Mouse (Mus musculus): ENCODE measurements at regions not wholly inside any gene's neighbourhood (a gene's known extent, or its start where the extent isn't known, plus 50 kb on each side); places are given as distances from the start of the nearest gene placed in this dataset.
A peak's percentile ranks its signal among the peaks of the same experiment; 100 is the strongest.
"Not testable (repeated sequence)": the region's sequence is repeated elsewhere in the genome, so short reads cannot be mapped to it uniquely, and the experiment has no call there.

DNA sequence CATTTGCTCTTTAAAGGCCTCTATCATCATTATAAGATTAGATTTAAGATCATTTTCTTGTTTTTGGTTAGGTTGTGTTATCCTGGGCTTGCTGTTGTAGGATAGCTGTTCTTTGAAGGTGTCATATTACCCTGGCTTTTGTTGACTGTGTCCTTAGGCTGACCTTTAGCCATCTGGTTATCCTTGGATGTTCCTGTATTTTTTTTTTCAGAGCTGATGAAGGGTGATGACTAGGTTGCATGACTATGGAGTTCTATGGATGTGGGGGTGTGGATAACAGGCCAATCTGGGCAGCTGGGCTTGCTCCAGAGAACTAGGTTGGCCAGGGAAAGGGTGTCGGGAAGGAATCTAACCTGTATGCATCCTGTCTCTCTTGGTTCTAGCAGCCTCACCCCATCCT is 74.2 kb downstream of the Dmrta1 start:
- Histone ChIP-seq H3K36me3 (replicated peaks; ENCODE audit: control insufficient read depth, insufficient read depth, low read depth) (no peaks in the 10 kb centered on the region), H3K9me3 (ENCODE audit: control insufficient read depth, low read length) (no peaks in the 10 kb centered on the region), H3K4me3 (ENCODE audit: insufficient read depth in 1 of 2, low read depth in 2 of 2, low read length in 2 of 2) (no peak overlapping the region), H3K27me3 (ENCODE audit: control insufficient read depth, insufficient read depth, low read length) (no peaks in the 10 kb centered on the region), H3K27ac (no peak overlapping the region), H3K4me2 (ENCODE audit: low read depth) (no peak overlapping the region), H3K4me1 (replicated peaks; ENCODE audit: control insufficient read depth in 2 of 2, insufficient read depth in 2 of 2, low read length in 1 of 2) (no peaks in the 10 kb centered on the region), H3K9ac (replicated peaks) (no peak overlapping the region)
- DNase-seq (ENCODE audit: low read depth in 3 of 3, low spot score in 3 of 3) (no peak), ATAC-seq (ENCODE audit: insufficient read depth) (no peak)
- TF ChIP-seq EP300 (IDR thresholded peaks at IDR 0.05; ENCODE audit: low read depth): no peak
- TF ChIP-seq CTCF (IDR thresholded peaks at IDR 0.05; ENCODE audit: low read depth): no peak
- WGBS (ENCODE audit: insufficient replicate concordance): 56% methylated on average over 1 of the region's 1 CpGs

- no peaks in the 10 kb centered on the region for H3K9me3 ChIP-seq (ENCODE audit: control insufficient read depth, low read length)
- H3K36me3 ChIP-seq (replicated peaks; ENCODE audit: control insufficient read depth, insufficient read depth, low read depth): no peaks in the 10 kb centered on the region
- H3K27me3 ChIP-seq (ENCODE audit: control insufficient read depth, insufficient read depth, low read length): no peaks in the 10 kb centered on the region
- TF ChIP-seq CTCF (IDR thresholded peaks at IDR 0.05; ENCODE audit: low read depth) (no peak), EP300 (IDR thresholded peaks at IDR 0.05; ENCODE audit: low read depth) (no peak)
- H3K9ac ChIP-seq (replicated peaks): no peak overlapping the region
- H3K27ac ChIP-seq: no peak overlapping the region
- no peaks in the 10 kb centered on the region for H3K4me1 ChIP-seq (replicated peaks; ENCODE audit: control insufficient read depth in 2 of 2, insufficient read depth in 2 of 2, low read length in 1 of 2)
- ATAC-seq (ENCODE audit: insufficient read depth) (no peak), DNase-seq (ENCODE audit: low read depth in 3 of 3, low spot score in 3 of 3) (no peak)
- WGBS (ENCODE audit: insufficient replicate concordance): 53% methylated on average over 10 of the region's 10 CpGs
- no peak overlapping the region for H3K4me3 ChIP-seq (ENCODE audit: insufficient read depth in 1 of 2, low read depth in 2 of 2, low read length in 2 of 2)
- no peak overlapping the region for H3K4me2 ChIP-seq (ENCODE audit: low read depth)
Observed at GRCm38 (mm10) chr4:89776269-89776668, 97.0 kb downstream of the Dmrta1 start.

DNA sequence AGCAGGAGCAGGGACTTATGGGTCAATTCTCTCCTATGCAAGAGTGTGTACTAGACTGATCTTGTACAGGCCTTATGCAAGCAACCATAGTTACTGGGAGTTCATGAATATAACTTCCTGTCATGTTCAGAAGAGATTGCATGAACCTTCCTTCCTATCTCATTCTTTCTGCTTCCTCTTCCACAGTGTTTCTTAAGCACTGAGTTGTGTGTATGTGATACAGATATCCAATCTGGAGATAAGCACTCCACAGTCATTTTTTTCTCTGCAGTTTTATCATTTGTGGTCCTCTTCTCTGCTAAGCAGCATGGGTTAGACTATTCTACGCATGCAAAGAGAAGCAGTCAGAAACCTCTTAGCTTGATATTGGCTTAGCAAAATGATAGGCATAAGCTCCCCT is 102.3 kb downstream of the Dmrta1 start:
- TF ChIP-seq CTCF (IDR thresholded peaks at IDR 0.05; ENCODE audit: low read depth): no peak
- no peak for TF ChIP-seq EP300 (IDR thresholded peaks at IDR 0.05; ENCODE audit: low read depth)
- Histone ChIP-seq H3K4me2 (ENCODE audit: low read depth) (no peak overlapping the region), H3K4me1 (replicated peaks; ENCODE audit: control insufficient read depth in 2 of 2, insufficient read depth in 2 of 2, low read length in 1 of 2) (no peaks in the 10 kb centered on the region), H3K9me3 (ENCODE audit: control insufficient read depth, low read length) (no peaks in the 10 kb centered on the region), H3K27me3 (ENCODE audit: control insufficient read depth, insufficient read depth, low read length) (no peaks in the 10 kb centered on the region), H3K27ac (no peak overlapping the region), H3K4me3 (ENCODE audit: insufficient read depth in 1 of 2, low read depth in 2 of 2, low read length in 2 of 2) (no peak overlapping the region), H3K9ac (replicated peaks) (no peak overlapping the region), H3K36me3 (replicated peaks; ENCODE audit: control insufficient read depth, insufficient read depth, low read depth) (no peaks in the 10 kb centered on the region)
- no peak for ATAC-seq (ENCODE audit: insufficient read depth)
- no peak for DNase-seq (ENCODE audit: low read depth in 3 of 3, low spot score in 3 of 3)
- 50% methylated on average over 1 of the region's 1 CpGs for WGBS (ENCODE audit: insufficient replicate concordance)

DNA sequence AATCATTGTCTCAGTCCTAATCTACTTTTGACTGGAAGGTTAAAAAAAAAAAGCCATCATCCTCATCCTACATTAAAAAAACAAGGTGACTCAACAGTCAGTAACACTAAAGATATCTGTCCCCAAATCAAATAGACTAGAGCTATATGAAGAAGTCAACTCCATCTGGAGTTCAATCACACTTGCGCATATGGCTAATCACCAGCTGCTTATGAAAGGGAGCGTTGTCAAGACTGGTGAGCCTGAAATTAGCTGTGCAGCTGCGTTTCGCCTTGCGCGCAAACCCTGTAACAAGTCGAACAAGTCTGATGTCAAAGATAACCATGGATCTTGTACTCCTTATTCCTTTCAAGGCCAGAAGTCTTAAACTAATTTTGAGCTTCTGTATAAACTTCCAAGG is 137.6 kb downstream of the Dmrta1 start:
- WGBS (ENCODE audit: insufficient replicate concordance): 82% methylated on average over 7 of the region's 7 CpGs
- no peak overlapping the region for H3K9ac ChIP-seq (replicated peaks)

DNA sequence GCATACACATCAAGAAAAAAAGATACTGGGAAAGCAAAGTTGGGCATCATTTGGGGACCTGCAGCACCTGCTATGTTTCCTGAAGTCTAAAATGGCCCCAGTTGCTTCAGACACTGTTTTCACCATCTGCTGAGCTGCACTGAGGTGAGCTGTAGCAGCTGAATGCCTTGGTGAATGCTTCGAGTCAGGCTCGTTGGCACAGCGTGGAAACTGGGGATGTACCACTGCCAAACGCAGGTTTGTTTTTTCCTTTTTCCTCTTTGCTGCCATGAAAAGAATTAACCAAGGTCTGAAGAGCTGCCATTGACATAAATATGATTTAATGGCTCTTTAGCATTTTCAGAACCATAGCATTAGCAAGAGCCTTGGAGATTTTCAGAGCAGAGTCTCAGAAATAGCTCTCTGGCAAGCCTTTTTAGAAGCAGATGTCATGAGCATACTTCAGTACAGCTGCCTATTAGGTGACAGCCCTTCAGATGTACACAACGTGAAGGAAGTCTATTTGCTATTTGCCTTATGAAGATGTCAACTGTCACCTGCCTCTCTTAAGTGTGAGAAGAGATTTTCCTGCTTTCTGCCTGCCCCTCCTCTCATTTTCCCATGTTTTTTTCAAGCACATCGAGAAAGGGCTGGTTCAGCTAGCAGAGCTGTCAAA is 155.4 kb downstream of the Dmrta1 start:
- H3K4me3 ChIP-seq (ENCODE audit: insufficient read depth in 1 of 2, low read depth in 2 of 2, low read length in 2 of 2): no peak overlapping the region
- 51% methylated on average over 6 of the region's 6 CpGs for WGBS (ENCODE audit: insufficient replicate concordance)
- DNase-seq (ENCODE audit: low read depth in 3 of 3, low spot score in 3 of 3) (no peak), ATAC-seq (ENCODE audit: insufficient read depth) (no peak)
- H3K4me2 ChIP-seq (ENCODE audit: low read depth): no peak overlapping the region
- H3K9me3 ChIP-seq (ENCODE audit: control insufficient read depth, low read length): no peaks in the 10 kb centered on the region
- no peaks in the 10 kb centered on the region for H3K27me3 ChIP-seq (ENCODE audit: control insufficient read depth, insufficient read depth, low read length)
- TF ChIP-seq EP300 (IDR thresholded peaks at IDR 0.05; ENCODE audit: low read depth) (no peak), CTCF (IDR thresholded peaks at IDR 0.05; ENCODE audit: low read depth) (no peak)
- H3K36me3 ChIP-seq (replicated peaks; ENCODE audit: control insufficient read depth, insufficient read depth, low read depth): no peaks in the 10 kb centered on the region
- no peak overlapping the region for H3K9ac ChIP-seq (replicated peaks)
- no peak overlapping the region for H3K27ac ChIP-seq
- no peaks in the 10 kb centered on the region for H3K4me1 ChIP-seq (replicated peaks; ENCODE audit: control insufficient read depth in 2 of 2, insufficient read depth in 2 of 2, low read length in 1 of 2)

More for the DNA sequence above, 137.6 kb downstream of the Dmrta1 start:
- DNase-seq (ENCODE audit: low read depth in 3 of 3, low spot score in 3 of 3): no peak
- Histone ChIP-seq H3K36me3 (replicated peaks; ENCODE audit: control insufficient read depth, insufficient read depth, low read depth) (no peaks in the 10 kb centered on the region), H3K9me3 (ENCODE audit: control insufficient read depth, low read length) (no peaks in the 10 kb centered on the region), H3K4me1 (replicated peaks; ENCODE audit: control insufficient read depth in 2 of 2, insufficient read depth in 2 of 2, low read length in 1 of 2) (no peaks in the 10 kb centered on the region), H3K27me3 (ENCODE audit: control insufficient read depth, insufficient read depth, low read length) (no peaks in the 10 kb centered on the region), H3K4me2 (ENCODE audit: low read depth) (no peak overlapping the region), H3K4me3 (ENCODE audit: insufficient read depth in 1 of 2, low read depth in 2 of 2, low read length in 2 of 2) (no peak overlapping the region), H3K27ac (no peak overlapping the region)
- ATAC-seq (ENCODE audit: insufficient read depth): no peak
- TF ChIP-seq EP300 (IDR thresholded peaks at IDR 0.05; ENCODE audit: low read depth) (no peak), CTCF (IDR thresholded peaks at IDR 0.05; ENCODE audit: low read depth) (no peak)

GRCm38 (mm10) chr4:89875375-89876055 is 196.3 kb downstream of the Dmrta1 start:
- H3K4me1 ChIP-seq (replicated peaks; ENCODE audit: control insufficient read depth in 2 of 2, insufficient read depth in 2 of 2, low read length in 1 of 2); H3K9ac ChIP-seq (replicated peaks); DNase-seq (ENCODE audit: low read depth in 3 of 3, low spot score in 3 of 3); H3K9me3 ChIP-seq (ENCODE audit: control insufficient read depth, low read length); H3K27me3 ChIP-seq (ENCODE audit: control insufficient read depth, insufficient read depth, low read length); H3K36me3 ChIP-seq (replicated peaks; ENCODE audit: control insufficient read depth, insufficient read depth, low read depth); ATAC-seq (ENCODE audit: insufficient read depth); H3K27ac ChIP-seq; H3K4me3 ChIP-seq (ENCODE audit: insufficient read depth in 1 of 2, low read depth in 2 of 2, low read length in 2 of 2): not testable (repeated sequence)
- peak overlapping the region; percentile 11; the same call in 1 of the 2 replicates for H3K4me2 ChIP-seq (ENCODE audit: low read depth)
- WGBS (ENCODE audit: insufficient replicate concordance): 21% methylated on average over 6 of the region's 15 CpGs

- H3K4me2 ChIP-seq (ENCODE audit: low read depth): peak overlapping the region; percentile 41
- not testable (repeated sequence) for H3K4me3 ChIP-seq (ENCODE audit: insufficient read depth in 1 of 2, low read depth in 2 of 2, low read length in 2 of 2); H3K36me3 ChIP-seq (replicated peaks; ENCODE audit: control insufficient read depth, insufficient read depth, low read depth); H3K9me3 ChIP-seq (ENCODE audit: control insufficient read depth, low read length); H3K27ac ChIP-seq; H3K9ac ChIP-seq (replicated peaks); ATAC-seq (ENCODE audit: insufficient read depth); DNase-seq (ENCODE audit: low read depth in 3 of 3, low spot score in 3 of 3); H3K27me3 ChIP-seq (ENCODE audit: control insufficient read depth, insufficient read depth, low read length); H3K4me1 ChIP-seq (replicated peaks; ENCODE audit: control insufficient read depth in 2 of 2, insufficient read depth in 2 of 2, low read length in 1 of 2)
- WGBS (ENCODE audit: insufficient replicate concordance): 19% methylated on average over 6 of the region's 14 CpGs
Observed at GRCm38 (mm10) chr4:89876131-89876530, 196.9 kb downstream of the Dmrta1 start.
